Mouse (Mus musculus) lung, postnatal 0 days (tissue): ENCODE results near the gene Ly6g6d.
"Not testable (repeated sequence)": the region's sequence is repeated elsewhere in the genome, so short reads cannot be mapped to it uniquely, and the experiment has no call there.

Experiments
- CTCF ChIP-seq: IDR thresholded peaks from 2 replicates; pipeline ENCODE4 v1.5.1; 2016; ENCODE audit warnings: antibody characterized with exemption, mild to moderate bottlenecking
- EP300 ChIP-seq: IDR thresholded peaks from 2 replicates; pipeline ENCODE4 v1.6.1; 2016; ENCODE audit warnings: antibody characterized with exemption, mild to moderate bottlenecking, control low read depth

GRCm38 (mm10) chr17:35124261-35124896 is 46.5 kb upstream of the Ly6g6d start:
- not testable (repeated sequence) for TF ChIP-seq EP300, CTCF
